Mouse (Mus musculus): ENCODE measurements around the gene Trappc6a.

- no peak for TF ChIP-seq CTCF (conservative IDR thresholded peaks at IDR 0.05; ENCODE audit: insufficient read depth, insufficient read length, low read depth, low read length)
- no peak for TF ChIP-seq POLR2A (IDR thresholded peaks at IDR 0.05; ENCODE audit: low read depth, low read length)
Measured at GRCm38 (mm10) chr7:19472403-19472802, 35.8 kb upstream of the Trappc6a start.

All from kidney, adult 2 months (tissue).